Comparison of ENCODE assay signal across 24 mouse cellular contexts in genomic region chr11:114003195-114003594, GRCm38 (mm10).
DNase-seq lines count a peak whose midpoint lies in the region; ATAC-seq lines count a peak whose summit lies in the region.
"Had no signal": no experiment of that assay in that cellular context is flagged by ENCODE, and none has a peak within 500 bp of the region (broad histone marks: within the 10 kb centered on the region; RNA-seq: fewer than 3 reads in every experiment).

No protein-coding gene starts in this region.

- no peak overlapping the region for H3K27ac ChIP-seq in lung, embryonic 15.5 days
- H3K27ac ChIP-seq in hindbrain, embryonic 12.5 days: no peak overlapping the region
- H3K27ac ChIP-seq: embryonic facial prominence, embryonic 15.5 days; heart, embryonic 13.5 days; hindbrain, postnatal 0 days; limb, embryonic 12.5 days; neural tube, embryonic 13.5 days had no signal

- no peak overlapping the region for H3K4me2 ChIP-seq in lung, embryonic 15.5 days
- H3K4me2 ChIP-seq in hindbrain, embryonic 12.5 days (replicated peaks): no peak overlapping the region
- H3K4me2 ChIP-seq: embryonic facial prominence, embryonic 15.5 days; heart, embryonic 13.5 days; limb, embryonic 12.5 days; liver, embryonic 11.5 days; neural tube, embryonic 13.5 days had no signal

- H3K36me3 ChIP-seq in lung, embryonic 15.5 days: no peaks in the 10 kb centered on the region
- H3K36me3 ChIP-seq in hindbrain, embryonic 12.5 days: no peaks in the 10 kb centered on the region
- H3K36me3 ChIP-seq: embryonic facial prominence, embryonic 15.5 days; heart, embryonic 13.5 days; limb, embryonic 12.5 days; neural tube, embryonic 13.5 days had no signal

- H3K9ac ChIP-seq in lung, embryonic 15.5 days: no peak overlapping the region
- H3K9ac ChIP-seq in hindbrain, embryonic 12.5 days: no peak overlapping the region
- H3K9ac ChIP-seq: embryonic facial prominence, embryonic 15.5 days; heart, embryonic 13.5 days; limb, embryonic 12.5 days; liver, postnatal 0 days; neural tube, embryonic 13.5 days had no signal

- intact Hi-C loops in heart, postnatal 25 days (cut with DNase I): no loop called here

- H3K9me3 ChIP-seq in lung, embryonic 15.5 days: no peaks in the 10 kb centered on the region
- H3K9me3 ChIP-seq in hindbrain, embryonic 12.5 days (replicated peaks): no peaks in the 10 kb centered on the region
- H3K9me3 ChIP-seq: embryonic facial prominence, embryonic 15.5 days; heart, embryonic 13.5 days; limb, embryonic 12.5 days; neural tube, embryonic 13.5 days had no signal

- H3K4me1 ChIP-seq in lung, embryonic 15.5 days: peaks cover 20% of the 10 kb centered on the region
- peaks cover 17% of the 10 kb centered on the region for H3K4me1 ChIP-seq in hindbrain, embryonic 12.5 days
- H3K4me1 ChIP-seq: heart, embryonic 13.5 days had no signal

- H3K4me3 ChIP-seq in lung, embryonic 15.5 days: no peak overlapping the region
- no peak overlapping the region for H3K4me3 ChIP-seq in hindbrain, embryonic 12.5 days
- H3K4me3 ChIP-seq: embryonic facial prominence, embryonic 15.5 days; heart, embryonic 13.5 days; limb, embryonic 12.5 days; myocyte; neural tube, embryonic 13.5 days had no signal

- no peaks in the 10 kb centered on the region for H3K27me3 ChIP-seq in lung, embryonic 15.5 days
- H3K27me3 ChIP-seq in hindbrain, embryonic 12.5 days: no peaks in the 10 kb centered on the region
- H3K27me3 ChIP-seq: embryonic facial prominence, embryonic 15.5 days; heart, embryonic 13.5 days; neural tube, embryonic 13.5 days had no signal

- no peak for DNase-seq in frontal cortex, adult 2 months (ENCODE audit: extremely low spot score in 1 of 2, low spot score in 1 of 2)
- peak; percentile 37 for DNase-seq in heart, postnatal 4 days
- DNase-seq in heart, postnatal 25 days (ENCODE audit: low spot score): no peak
- peak; percentile 67 for DNase-seq in lung, postnatal 36 days
- no peak for DNase-seq in spleen, adult 12 weeks (ENCODE audit: low spot score)
- DNase-seq: adrenal gland, postnatal 10 days; cerebellum, adult 8-10 months; heart, adult 11 months; kidney, postnatal 4 days; liver, postnatal 0 days; thymus, adult 18-20 months had no signal

- 0 out of 2 replicates have a peak, but pooled peaks have one; percentile 23 for ATAC-seq in frontal cortex, adult (ENCODE audit: low TSS enrichment)
- ATAC-seq in lung, embryonic 15.5 days (ENCODE audit: borderline replicate concordance, extremely low read depth, low FRiP score, low TSS enrichment): peak; percentile 56; the same call in 1 of the 2 replicates
- no peak for ATAC-seq in hindbrain, embryonic 12.5 days (ENCODE audit: low FRiP score)
- ATAC-seq: forebrain, embryonic 14.5 days; hindbrain, postnatal 0 days; intestine, postnatal 0 days; liver, postnatal 0 days; midbrain, embryonic 16.5 days had no signal

- WGBS in lung, embryonic 15.5 days: 54% methylated on average over 3 of the region's 3 CpGs
- 92% methylated on average over 3 of the region's 3 CpGs for WGBS in hindbrain, embryonic 12.5 days

Comparison
In these comparisons a context has a peak if more than half of its experiments do, and no peak if none do; other contexts are left out.
1. DNase-seq: peak in heart, postnatal 4 days (single experiment) and lung, postnatal 36 days (single experiment); none in frontal cortex, adult 2 months (0 of 2), heart, postnatal 25 days (single experiment) and spleen, adult 12 weeks (single experiment).